Mouse (Mus musculus) thymus, adult 2 months (tissue): ENCODE measurements around the gene Tmtc1. TPM values are rescaled to one million over a fixed set of nuclear protein-coding genes. Genes with fewer than 3 reads are reported as not detected.

Experiments
- DNase-seq: peaks from one replicate; pipeline ENCODE4 v3.0.0; 2021
- H3K27ac ChIP-seq: fragments of 200-500 bp; 2 replicates; pipeline ENCODE4 v1.5.1; 2012; ENCODE audit warnings: low read length, control low read depth; ENCODE audit not compliant: control insufficient read depth, insufficient read depth
- H3K27me3 ChIP-seq: fragments of 200-500 bp; 2 replicates; pipeline ENCODE4 v1.6.1; 2012; ENCODE audit warnings: mild to moderate bottlenecking, low read length, moderate library complexity, mixed read lengths; ENCODE audit not compliant: control insufficient read depth, insufficient read depth
- H3K36me3 ChIP-seq: fragments of 200-500 bp; 2 replicates; pipeline ENCODE4 v1.6.1; 2012; ENCODE audit warnings: mild to moderate bottlenecking, low read length, moderate library complexity; ENCODE audit not compliant: control insufficient read depth, insufficient read depth
- H3K4me1 ChIP-seq: fragments of 200-500 bp; replicated peaks from 2 replicates; pipeline ENCODE4 v1.6.1; 2012; ENCODE audit warnings: low read length; ENCODE audit not compliant: control insufficient read depth, insufficient read depth
- H3K4me3 ChIP-seq: fragments of 200-500 bp; 2 replicates; pipeline ENCODE4 v1.5.1; 2012; ENCODE audit warnings: mild to moderate bottlenecking, low read length, control low read depth, moderate library complexity; ENCODE audit not compliant: control insufficient read depth, insufficient read depth
- CTCF ChIP-seq: fragments of 200-500 bp; IDR thresholded peaks from 2 replicates; pipeline ENCODE4 v1.5.1; 2012; ENCODE audit warnings: mild to moderate bottlenecking, control low read depth, low read length, moderate library complexity, borderline replicate concordance; ENCODE audit not compliant: control insufficient read depth, poor library complexity, insufficient read depth; ENCODE audit errors: extremely low read depth
- POLR2A ChIP-seq: fragments of 200-500 bp; IDR thresholded peaks from 2 replicates; pipeline ENCODE4 v1.6.1; 2012; ENCODE audit warnings: mild to moderate bottlenecking, low read length, control low read depth, moderate library complexity; ENCODE audit not compliant: control insufficient read depth, poor library complexity, insufficient read depth; ENCODE audit errors: extremely low read depth
- WGBS: fragments of 180-500 bp; shearing (Covaris S2); methylation state at CpG from one replicate; pipeline ENCODE4 v1.1.7; 2018; 5-methylcytosine and 5-hydroxymethylcytosine counted together
- polyA plus RNA-seq: library from polyadenylated mRNA; depleted of rRNA; stranded (reverse); fragments of >200 nt; gene quantifications from 2 replicates; pipeline ENCODE4 v1.2.3, GENCODE M21; 2012

Tmtc1 gene
- polyA plus RNA-seq, 1 experiment = 6.4 TPM

DNA sequence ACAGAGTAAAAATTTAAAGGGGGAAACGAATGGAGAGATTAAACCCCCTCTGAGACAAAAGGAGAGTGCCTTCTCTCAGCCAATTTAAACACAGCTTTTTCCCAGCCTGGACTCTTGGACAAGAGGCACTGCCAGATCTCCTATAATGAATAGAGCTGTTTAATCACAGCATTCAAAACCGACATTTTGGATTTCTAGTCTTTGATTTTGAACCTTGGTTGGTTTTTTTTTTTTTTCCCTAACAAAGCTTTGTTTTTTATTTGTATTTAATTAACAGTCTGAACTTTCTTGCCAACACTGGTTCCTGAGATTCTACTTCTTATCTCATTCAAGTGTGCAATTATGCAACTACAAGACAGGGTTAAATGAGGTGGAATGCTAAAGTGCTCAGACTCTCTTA is 133.2 kb downstream of the Tmtc1 start:
- H3K27ac ChIP-seq = no peak overlapping the region
- no peak overlapping the region for H3K4me3 ChIP-seq
- H3K27me3 ChIP-seq = no peaks in the 10 kb centered on the region
- no peaks in the 10 kb centered on the region for H3K4me1 ChIP-seq
- H3K36me3 ChIP-seq = no peaks in the 10 kb centered on the region
- 52% methylated on average over 2 of the region's 2 CpGs for WGBS
- TF ChIP-seq POLR2A = no peak
- no peak for TF ChIP-seq CTCF
- DNase-seq = no peak

DNA sequence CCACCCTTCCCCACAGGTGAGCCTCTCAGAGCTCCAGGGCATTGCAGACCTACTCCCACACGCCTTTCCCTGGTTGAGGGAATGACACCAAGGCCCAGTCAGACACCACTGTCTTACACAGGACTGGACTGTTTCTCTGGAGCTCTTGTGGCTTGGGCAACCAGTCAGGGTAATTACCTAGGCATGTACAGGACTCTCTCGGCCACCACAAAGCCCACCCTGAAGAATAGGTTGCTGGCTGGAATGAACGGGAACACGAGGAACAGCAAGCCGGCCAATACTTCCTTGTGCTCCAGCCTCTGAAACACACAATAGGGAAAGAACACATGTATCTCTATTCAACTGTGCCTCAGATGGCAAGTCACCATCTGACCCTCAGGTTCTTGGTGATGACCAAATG is 138.4 kb downstream of the Tmtc1 start:
- H3K36me3 ChIP-seq = no peaks in the 10 kb centered on the region
- H3K4me1 ChIP-seq = no peaks in the 10 kb centered on the region
- H3K27ac ChIP-seq = no peak overlapping the region
- H3K27me3 ChIP-seq = no peaks in the 10 kb centered on the region
- WGBS = 97% methylated on average over 5 of the region's 5 CpGs
- H3K4me3 ChIP-seq = no peak overlapping the region
- TF ChIP-seq CTCF (no peak), POLR2A (no peak)
- DNase-seq = no peak

DNA sequence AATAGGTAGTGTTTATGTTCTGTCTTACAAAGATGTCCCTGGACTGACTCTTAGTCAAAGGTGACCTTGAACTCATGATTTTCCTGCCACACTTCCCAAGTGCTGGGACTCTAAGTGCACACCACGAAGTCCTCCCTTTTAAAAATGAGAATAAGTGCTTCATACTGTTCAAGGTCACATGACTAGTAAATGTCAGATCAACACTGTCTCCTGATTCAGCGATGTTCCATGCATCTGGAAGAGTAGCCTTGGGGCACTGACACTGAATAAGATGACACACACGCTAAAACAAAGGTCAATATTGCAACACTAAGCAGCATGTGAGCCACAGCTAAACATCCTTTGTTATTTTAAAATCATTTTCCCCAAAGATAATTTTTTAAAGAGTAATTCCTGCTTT is 139.0 kb downstream of the Tmtc1 start:
- Histone ChIP-seq H3K4me1 (no peaks in the 10 kb centered on the region), H3K36me3 (no peaks in the 10 kb centered on the region), H3K27me3 (no peaks in the 10 kb centered on the region), H3K4me3 (no peak overlapping the region), H3K27ac (no peak overlapping the region)
- TF ChIP-seq CTCF = no peak
- TF ChIP-seq POLR2A = no peak
- no peak for DNase-seq
- 92% methylated on average over 3 of the region's 3 CpGs for WGBS

DNA sequence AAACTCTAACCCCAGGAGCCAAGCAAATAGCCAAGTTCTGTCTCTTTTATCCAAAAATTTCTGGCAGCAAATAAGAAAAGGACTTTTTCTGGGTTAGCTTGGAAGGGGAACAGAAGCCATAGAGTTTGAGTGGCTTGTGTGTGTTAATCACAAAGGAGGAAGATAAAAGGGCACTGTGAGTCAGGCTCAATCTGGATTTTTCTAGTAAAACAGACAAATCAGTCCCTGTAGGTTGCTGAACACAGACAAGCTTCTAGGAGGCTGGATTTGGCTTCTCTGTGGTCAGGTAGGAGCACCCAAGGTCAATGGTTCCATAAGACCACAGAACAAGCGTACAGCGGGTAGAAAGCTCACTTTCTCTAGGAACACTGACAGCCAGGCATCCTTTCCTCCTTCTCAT is 141.9 kb downstream of the Tmtc1 start:
- Histone ChIP-seq H3K27ac (no peak overlapping the region), H3K36me3 (no peaks in the 10 kb centered on the region), H3K4me1 (no peaks in the 10 kb centered on the region), H3K27me3 (no peaks in the 10 kb centered on the region), H3K4me3 (no peak overlapping the region)
- DNase-seq = no peak
- TF ChIP-seq CTCF = no peak
- no peak for TF ChIP-seq POLR2A
- 87% methylated on average over 2 of the region's 2 CpGs for WGBS

DNA sequence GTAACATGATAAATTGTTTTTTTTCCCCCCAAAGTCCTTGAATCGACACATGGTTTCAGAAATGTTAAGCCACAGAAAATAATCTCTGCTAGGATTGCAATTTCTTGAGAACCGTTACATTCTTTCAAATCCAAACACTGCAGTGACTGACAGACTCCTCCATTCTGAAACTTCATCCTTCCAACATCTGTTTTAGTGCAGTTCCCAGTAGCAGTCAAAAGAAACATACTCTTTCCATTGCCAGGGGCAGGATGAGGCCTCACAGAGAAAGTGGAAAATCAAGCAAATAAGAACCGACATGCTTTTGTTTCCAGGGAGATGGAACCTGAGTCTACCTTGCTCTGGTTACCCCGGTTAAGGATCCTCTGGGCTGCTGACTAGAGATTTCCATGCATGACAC is 147.1 kb downstream of the Tmtc1 start:
- Histone ChIP-seq H3K27ac (no peak overlapping the region), H3K4me1 (no peaks in the 10 kb centered on the region), H3K4me3 (no peak overlapping the region), H3K36me3 (no peaks in the 10 kb centered on the region), H3K27me3 (no peaks in the 10 kb centered on the region)
- DNase-seq = no peak
- no peak for TF ChIP-seq POLR2A
- TF ChIP-seq CTCF = no peak
- 89% methylated on average over 4 of the region's 4 CpGs for WGBS

DNA sequence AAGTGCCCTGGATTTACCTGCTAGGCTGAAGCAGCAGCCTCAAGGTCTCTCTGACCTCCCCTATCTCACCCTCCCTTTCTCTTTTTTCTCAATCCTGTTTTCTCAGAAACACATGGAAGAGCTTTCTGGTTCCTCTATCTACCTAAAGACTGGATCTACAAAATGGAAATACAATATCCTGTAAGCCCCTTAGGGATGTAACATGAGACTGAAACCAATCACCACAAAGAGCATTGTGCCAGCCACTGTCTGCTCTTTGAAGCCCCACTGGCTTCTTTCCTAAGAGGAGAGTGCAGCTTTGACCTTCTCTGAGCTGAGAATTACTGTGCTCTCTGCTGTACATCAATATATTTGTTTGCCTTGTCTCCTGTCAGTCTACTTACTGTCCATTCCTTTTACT is 147.8 kb downstream of the Tmtc1 start:
- no peaks in the 10 kb centered on the region for H3K4me1 ChIP-seq
- no peaks in the 10 kb centered on the region for H3K27me3 ChIP-seq

DNA sequence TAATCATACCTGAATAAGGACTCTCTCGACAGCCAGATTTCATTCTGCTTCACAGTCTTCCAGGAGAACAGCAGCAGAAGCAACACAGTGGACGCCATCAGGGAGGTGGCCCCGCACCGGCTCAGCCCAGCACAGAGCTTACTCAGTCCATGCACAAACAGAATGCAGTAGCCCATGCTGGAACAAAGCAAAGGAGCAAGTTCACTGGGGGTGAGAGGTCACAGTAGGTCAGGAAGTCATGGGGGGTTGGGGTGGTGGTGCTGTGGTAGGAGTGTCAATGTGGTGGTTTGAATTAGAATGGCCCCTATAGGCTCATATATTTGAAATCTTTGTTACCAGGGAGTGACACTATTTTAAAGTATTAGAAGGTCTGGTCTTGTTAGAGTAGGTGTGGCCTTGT is 149.7 kb downstream of the Tmtc1 start:
- Histone ChIP-seq H3K27ac (no peak overlapping the region), H3K4me1 (no peaks in the 10 kb centered on the region), H3K4me3 (no peak overlapping the region), H3K36me3 (no peaks in the 10 kb centered on the region), H3K27me3 (no peaks in the 10 kb centered on the region)
- DNase-seq = no peak
- 95% methylated on average over 4 of the region's 4 CpGs for WGBS
- TF ChIP-seq POLR2A = no peak
- no peak for TF ChIP-seq CTCF

More for the DNA sequence above, 147.8 kb downstream of the Tmtc1 start:
- Histone ChIP-seq H3K36me3 (no peaks in the 10 kb centered on the region), H3K27ac (no peak overlapping the region), H3K4me3 (no peak overlapping the region)
- DNase-seq = no peak
- TF ChIP-seq CTCF = no peak
- no peak for TF ChIP-seq POLR2A

DNA sequence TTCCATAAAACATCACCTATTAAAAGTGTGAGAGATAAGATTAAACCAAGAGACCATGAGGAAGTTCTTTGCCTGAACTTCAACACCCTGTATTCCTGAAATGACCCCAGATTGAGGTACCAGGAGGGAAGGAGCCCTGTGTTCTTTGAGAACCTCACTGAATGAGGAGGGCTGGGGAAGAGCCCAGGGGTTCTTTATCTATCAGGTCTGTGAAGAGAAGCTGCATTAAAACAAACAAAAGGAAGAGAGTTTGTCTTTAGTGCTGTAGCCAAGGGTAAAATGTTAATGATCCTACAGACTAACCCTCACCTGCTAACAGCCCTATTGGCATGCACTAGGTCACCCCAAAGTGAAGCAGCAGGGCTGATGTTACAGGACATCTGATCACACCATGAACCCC is 153.3 kb downstream of the Tmtc1 start:
- Histone ChIP-seq H3K27me3 (no peaks in the 10 kb centered on the region), H3K4me3 (no peak overlapping the region), H3K36me3 (no peaks in the 10 kb centered on the region), H3K4me1 (no peaks in the 10 kb centered on the region), H3K27ac (no peak overlapping the region)
- no peak for DNase-seq
- TF ChIP-seq CTCF (no peak), POLR2A (no peak)
